Mouse (Mus musculus): Measurements from ENCODE around the gene Fastkd1. TPM values are rescaled to one million over a fixed set of nuclear protein-coding genes. Genes with fewer than 3 reads are reported as not detected.
"Not testable (repeated sequence)": the region's sequence is repeated elsewhere in the genome, so short reads cannot be mapped to it uniquely, and the experiment has no call there.

Gene Fastkd1
- polyA plus RNA-seq, 1 experiment from 2014 or later, result 8.4 TPM

GRCm38 (mm10) chr2:69693501-69693900, 19.8 kb downstream of the Fastkd1 start:
- no peak for ATAC-seq
- Histone ChIP-seq H3K4me1 (no peaks in the 10 kb centered on the region), H3K27ac (no peak overlapping the region), H3K27me3 (replicated peaks) (no peaks in the 10 kb centered on the region), H3K4me3 (no peak overlapping the region), H3K4me2 (no peak overlapping the region), H3K36me3 (peaks cover 57% of the 10 kb centered on the region), H3K9ac (no peak overlapping the region), H3K9me3 (replicated peaks) (no peaks in the 10 kb centered on the region)
- WGBS (ENCODE audit: insufficient replicate concordance), result 86% methylated on average over 11 of the region's 11 CpGs

- H3K36me3 ChIP-seq, result peaks cover 55% of the 10 kb centered on the region
These were observed 22.5 kb downstream of the Fastkd1 start for GRCm38 (mm10) chr2:69690843-69691242.

GRCm38 (mm10) chr2:69690214-69690613, 23.1 kb downstream of the Fastkd1 start:
- Histone ChIP-seq H3K9ac (no peak overlapping the region), H3K4me2 (no peak overlapping the region), H3K27me3 (replicated peaks) (no peaks in the 10 kb centered on the region), H3K9me3 (replicated peaks) (no peaks in the 10 kb centered on the region), H3K4me1 (no peaks in the 10 kb centered on the region), H3K27ac (no peak overlapping the region), H3K36me3 (peaks cover 55% of the 10 kb centered on the region), H3K4me3 (no peak overlapping the region)
- ATAC-seq, result no peak
- WGBS (ENCODE audit: insufficient replicate concordance), result 81% methylated on average over 3 of the region's 3 CpGs

More at GRCm38 (mm10) chr2:69690843-69691242, 22.5 kb downstream of the Fastkd1 start:
- H3K27me3 ChIP-seq (replicated peaks), result no peaks in the 10 kb centered on the region
- H3K27ac ChIP-seq, result no peak overlapping the region
- no peak for ATAC-seq
- 81% methylated on average over 6 of the region's 6 CpGs for WGBS (ENCODE audit: insufficient replicate concordance)
- H3K4me1 ChIP-seq, result no peaks in the 10 kb centered on the region
- H3K4me2 ChIP-seq, result no peak overlapping the region
- H3K9me3 ChIP-seq (replicated peaks), result no peaks in the 10 kb centered on the region
- no peak overlapping the region for H3K9ac ChIP-seq
- no peak overlapping the region for H3K4me3 ChIP-seq

- H3K9me3 ChIP-seq (replicated peaks), result no peaks in the 10 kb centered on the region
- no peak overlapping the region for H3K4me2 ChIP-seq
- no peak overlapping the region for H3K27ac ChIP-seq
- no peak overlapping the region for H3K9ac ChIP-seq
- no peaks in the 10 kb centered on the region for H3K4me1 ChIP-seq
- WGBS (ENCODE audit: insufficient replicate concordance), result 80% methylated on average over 3 of the region's 3 CpGs
- H3K4me3 ChIP-seq, result no peak overlapping the region
- H3K36me3 ChIP-seq, result peaks cover 21% of the 10 kb centered on the region
- ATAC-seq, result no peak
- no peaks in the 10 kb centered on the region for H3K27me3 ChIP-seq (replicated peaks)
These were observed 28.8 kb downstream of the Fastkd1 start for GRCm38 (mm10) chr2:69684488-69684887.

- Histone ChIP-seq H3K27ac (no peak overlapping the region), H3K4me2 (no peak overlapping the region), H3K27me3 (replicated peaks) (no peaks in the 10 kb centered on the region), H3K36me3 (peaks cover 14% of the 10 kb centered on the region; the same call in 1 of the 2 replicates), H3K9ac (no peak overlapping the region), H3K9me3 (replicated peaks) (no peaks in the 10 kb centered on the region), H3K4me3 (no peak overlapping the region), H3K4me1 (no peaks in the 10 kb centered on the region)
- ATAC-seq, result no peak
- WGBS (ENCODE audit: insufficient replicate concordance), result 81% methylated on average over 13 of the region's 13 CpGs
These were observed 30.1 kb downstream of the Fastkd1 start for GRCm38 (mm10) chr2:69683036-69683805.

GRCm38 (mm10) chr2:69681931-69682330, 31.4 kb downstream of the Fastkd1 start:
- Histone ChIP-seq H3K4me1 (no peaks in the 10 kb centered on the region), H3K9me3 (replicated peaks) (no peaks in the 10 kb centered on the region), H3K4me2 (no peak overlapping the region), H3K36me3 (peaks cover 6% of the 10 kb centered on the region; the same call in 1 of the 2 replicates), H3K27me3 (replicated peaks) (no peaks in the 10 kb centered on the region), H3K9ac (no peak overlapping the region), H3K27ac (no peak overlapping the region), H3K4me3 (no peak overlapping the region)
- ATAC-seq, result no peak
- WGBS (ENCODE audit: insufficient replicate concordance), result 77% methylated on average over 4 of the region's 4 CpGs

- Histone ChIP-seq H3K9ac (no peak overlapping the region), H3K36me3 (no peaks in the 10 kb centered on the region), H3K27me3 (replicated peaks) (no peaks in the 10 kb centered on the region), H3K4me3 (no peak overlapping the region), H3K4me2 (no peak overlapping the region), H3K9me3 (replicated peaks) (no peaks in the 10 kb centered on the region), H3K4me1 (no peaks in the 10 kb centered on the region), H3K27ac (no peak overlapping the region)
- 56% methylated on average over 6 of the region's 6 CpGs for WGBS (ENCODE audit: insufficient replicate concordance)
- ATAC-seq, result no peak
These were observed 33.3 kb downstream of the Fastkd1 start for GRCm38 (mm10) chr2:69679990-69680389.

- H3K4me1 ChIP-seq; H3K27ac ChIP-seq; H3K9me3 ChIP-seq (replicated peaks); H3K4me2 ChIP-seq; H3K27me3 ChIP-seq (replicated peaks); H3K9ac ChIP-seq; H3K4me3 ChIP-seq; ATAC-seq; H3K36me3 ChIP-seq: not testable (repeated sequence)
- 68% methylated on average over 2 of the region's 2 CpGs for WGBS (ENCODE audit: insufficient replicate concordance)
These were observed 36.1 kb downstream of the Fastkd1 start for GRCm38 (mm10) chr2:69677215-69677614.

GRCm38 (mm10) chr2:69676713-69677112, 36.6 kb downstream of the Fastkd1 start:
- ATAC-seq, result no peak
- Histone ChIP-seq H3K36me3 (no peaks in the 10 kb centered on the region), H3K27ac (no peak overlapping the region), H3K27me3 (replicated peaks) (no peaks in the 10 kb centered on the region), H3K9ac (no peak overlapping the region), H3K4me1 (no peaks in the 10 kb centered on the region), H3K4me3 (no peak overlapping the region), H3K9me3 (replicated peaks) (no peaks in the 10 kb centered on the region), H3K4me2 (no peak overlapping the region)
- 30% methylated on average over 2 of the region's 2 CpGs for WGBS (ENCODE audit: insufficient replicate concordance)

- ATAC-seq, result no peak
- no peaks in the 10 kb centered on the region for H3K36me3 ChIP-seq
These were observed 38.0 kb downstream of the Fastkd1 start for GRCm38 (mm10) chr2:69675266-69675665.

GRCm38 (mm10) chr2:69673723-69674122, 39.6 kb downstream of the Fastkd1 start:
- no peak overlapping the region for H3K27ac ChIP-seq
- no peaks in the 10 kb centered on the region for H3K9me3 ChIP-seq (replicated peaks)
- no peaks in the 10 kb centered on the region for H3K36me3 ChIP-seq
- no peak overlapping the region for H3K4me2 ChIP-seq
- H3K27me3 ChIP-seq (replicated peaks), result no peaks in the 10 kb centered on the region
- WGBS (ENCODE audit: insufficient replicate concordance), result 66% methylated on average over 5 of the region's 5 CpGs
- no peaks in the 10 kb centered on the region for H3K4me1 ChIP-seq
- ATAC-seq, result no peak
- no peak overlapping the region for H3K9ac ChIP-seq
- no peak overlapping the region for H3K4me3 ChIP-seq

More at GRCm38 (mm10) chr2:69675266-69675665, 38.0 kb downstream of the Fastkd1 start:
- Histone ChIP-seq H3K9me3 (replicated peaks) (no peaks in the 10 kb centered on the region), H3K27ac (no peak overlapping the region), H3K4me1 (no peaks in the 10 kb centered on the region), H3K4me2 (no peak overlapping the region), H3K4me3 (no peak overlapping the region), H3K9ac (no peak overlapping the region), H3K27me3 (replicated peaks) (no peaks in the 10 kb centered on the region)
- 80% methylated on average over 9 of the region's 9 CpGs for WGBS (ENCODE audit: insufficient replicate concordance)

GRCm38 (mm10) chr2:69669853-69670252, 43.5 kb downstream of the Fastkd1 start, which contains the start of gene Klhl41:
Gene Klhl41 (plus strand): TSS chr2:69670120.
- Histone ChIP-seq H3K27me3 (replicated peaks) (no peaks in the 10 kb centered on the region), H3K4me3 (no peak within 1 kb of the TSS), H3K4me2 (no peak within 1 kb of the TSS), H3K36me3 (no peaks in the 10 kb centered on the region), H3K9me3 (replicated peaks) (no peaks in the 10 kb centered on the region), H3K9ac (no peak within 1 kb of the TSS), H3K27ac (no peak within 1 kb of the TSS), H3K4me1 (no peaks in the 10 kb centered on the region)
- ATAC-seq, result no peak
- WGBS (ENCODE audit: insufficient replicate concordance), result 80% methylated on average over 9 of the region's 9 CpGs

Measured in liver, embryonic 12.5 days (tissue).